Mouse (Mus musculus): Measurements from ENCODE around the gene Crybg2. TPM values are rescaled to one million over a fixed set of nuclear protein-coding genes. Genes with fewer than 3 reads are reported as not detected.

Gene Crybg2
- polyA plus RNA-seq, 1 experiment from 2014 or later, result 4.6 TPM

- H3K4me1 ChIP-seq (replicated peaks), result no peaks in the 10 kb centered on the region
- 43% methylated on average over 7 of the region's 7 CpGs for WGBS
- no peak overlapping the region for H3K4me3 ChIP-seq
- no peaks in the 10 kb centered on the region for H3K36me3 ChIP-seq
- ATAC-seq (ENCODE audit: low FRiP score, low read depth), result no peak
- H3K9ac ChIP-seq, result no peak overlapping the region
- no peaks in the 10 kb centered on the region for H3K9me3 ChIP-seq
- H3K27ac ChIP-seq (replicated peaks), result no peak overlapping the region
- H3K27me3 ChIP-seq, result peaks cover 6% of the 10 kb centered on the region; the same call in 1 of the 2 replicates
- H3K4me2 ChIP-seq, result peak overlapping the region; percentile 30
These were observed 26.8 kb downstream of the Crybg2 start for GRCm38 (mm10) chr4:134087412-134087811.

GRCm38 (mm10) chr4:134089029-134089428, 28.4 kb downstream of the Crybg2 start:
- no peaks in the 10 kb centered on the region for H3K9me3 ChIP-seq
- no peak overlapping the region for H3K4me3 ChIP-seq
- ATAC-seq (ENCODE audit: low FRiP score, low read depth), result no peak
- no peak overlapping the region for H3K9ac ChIP-seq
- WGBS, result 78% methylated on average over 9 of the region's 9 CpGs
- H3K36me3 ChIP-seq, result no peaks in the 10 kb centered on the region
- H3K4me1 ChIP-seq (replicated peaks), result no peaks in the 10 kb centered on the region
- no peaks in the 10 kb centered on the region for H3K27me3 ChIP-seq
- no peak overlapping the region for H3K27ac ChIP-seq (replicated peaks)
- H3K4me2 ChIP-seq, result no peak overlapping the region

- no peak for ATAC-seq (ENCODE audit: low FRiP score, low read depth)
- Histone ChIP-seq H3K9me3 (no peaks in the 10 kb centered on the region), H3K36me3 (no peaks in the 10 kb centered on the region), H3K4me3 (no peak overlapping the region), H3K27me3 (0 out of 2 replicates have a peak, but pooled peaks cover 2% of the 10 kb centered on the region), H3K9ac (no peak overlapping the region), H3K4me1 (replicated peaks) (no peaks in the 10 kb centered on the region), H3K4me2 (no peak overlapping the region), H3K27ac (replicated peaks) (no peak overlapping the region)
- 84% methylated on average over 16 of the region's 16 CpGs for WGBS
These were observed 30.1 kb downstream of the Crybg2 start for GRCm38 (mm10) chr4:134090521-134091224.

GRCm38 (mm10) chr4:134091225-134091529, 30.6 kb downstream of the Crybg2 start:
- WGBS, result 87% methylated on average over 6 of the region's 6 CpGs
- H3K4me2 ChIP-seq, result no peak overlapping the region
- ATAC-seq (ENCODE audit: low FRiP score, low read depth), result no peak
- 0 out of 2 replicates have a peak, but pooled peaks cover 2% of the 10 kb centered on the region for H3K27me3 ChIP-seq
- H3K9me3 ChIP-seq, result no peaks in the 10 kb centered on the region
- no peak overlapping the region for H3K4me3 ChIP-seq
- H3K27ac ChIP-seq (replicated peaks), result no peak overlapping the region
- H3K36me3 ChIP-seq, result no peaks in the 10 kb centered on the region
- no peak overlapping the region for H3K9ac ChIP-seq
- H3K4me1 ChIP-seq (replicated peaks), result no peaks in the 10 kb centered on the region

GRCm38 (mm10) chr4:134092382-134093288, 32.0 kb downstream of the Crybg2 start:
- ATAC-seq (ENCODE audit: low FRiP score, low read depth), result no peak
- H3K27ac ChIP-seq (replicated peaks), result no peak overlapping the region
- H3K36me3 ChIP-seq, result no peaks in the 10 kb centered on the region
- no peak overlapping the region for H3K4me2 ChIP-seq
- no peak overlapping the region for H3K9ac ChIP-seq
- no peak overlapping the region for H3K4me3 ChIP-seq
- H3K4me1 ChIP-seq (replicated peaks), result no peaks in the 10 kb centered on the region
- 0 out of 2 replicates have a peak, but pooled peaks cover 2% of the 10 kb centered on the region for H3K27me3 ChIP-seq
- H3K9me3 ChIP-seq, result no peaks in the 10 kb centered on the region
- WGBS, result 73% methylated on average over 6 of the region's 6 CpGs

- Histone ChIP-seq H3K36me3 (no peaks in the 10 kb centered on the region), H3K27ac (replicated peaks) (no peak overlapping the region), H3K4me2 (no peak overlapping the region), H3K4me3 (no peak overlapping the region), H3K4me1 (replicated peaks) (no peaks in the 10 kb centered on the region), H3K9me3 (no peaks in the 10 kb centered on the region), H3K9ac (no peak overlapping the region), H3K27me3 (0 out of 2 replicates have a peak, but pooled peaks cover 2% of the 10 kb centered on the region)
- WGBS, result 87% methylated on average over 7 of the region's 7 CpGs
- no peak for ATAC-seq (ENCODE audit: low FRiP score, low read depth)
These were observed 33.5 kb downstream of the Crybg2 start for GRCm38 (mm10) chr4:134094004-134094564.

- Histone ChIP-seq H3K27me3 (0 out of 2 replicates have a peak, but pooled peaks cover 2% of the 10 kb centered on the region), H3K4me1 (replicated peaks) (no peaks in the 10 kb centered on the region), H3K27ac (replicated peaks) (no peak within 1 kb of the TSS), H3K4me3 (no peak within 1 kb of the TSS), H3K9me3 (no peaks in the 10 kb centered on the region), H3K9ac (no peak within 1 kb of the TSS), H3K4me2 (no peak within 1 kb of the TSS), H3K36me3 (no peaks in the 10 kb centered on the region)
- no peak for ATAC-seq (ENCODE audit: low FRiP score, low read depth)
- 71% methylated on average over 3 of the region's 3 CpGs for WGBS
These were observed 34.4 kb downstream of the Crybg2 start, which contains the start of gene Cd52 for GRCm38 (mm10) chr4:134094923-134095547. Gene Cd52, minus strand, starts transcription at chr4:134095082.

GRCm38 (mm10) chr4:134096120-134096519, 35.5 kb downstream of the Crybg2 start:
- no peak overlapping the region for H3K4me3 ChIP-seq
- WGBS, result 86% methylated on average over 3 of the region's 3 CpGs

GRCm38 (mm10) chr4:134097015-134097608, 36.5 kb downstream of the Crybg2 start:
- ATAC-seq (ENCODE audit: low FRiP score, low read depth), result no peak
- no peaks in the 10 kb centered on the region for H3K4me1 ChIP-seq (replicated peaks)
- H3K27me3 ChIP-seq, result 0 out of 2 replicates have a peak, but pooled peaks cover 2% of the 10 kb centered on the region
- no peak overlapping the region for H3K4me3 ChIP-seq
- H3K27ac ChIP-seq (replicated peaks), result no peak overlapping the region
- 80% methylated on average over 5 of the region's 5 CpGs for WGBS
- no peak overlapping the region for H3K9ac ChIP-seq
- H3K9me3 ChIP-seq, result no peaks in the 10 kb centered on the region
- no peak overlapping the region for H3K4me2 ChIP-seq
- no peaks in the 10 kb centered on the region for H3K36me3 ChIP-seq

More at GRCm38 (mm10) chr4:134096120-134096519, 35.5 kb downstream of the Crybg2 start:
- H3K27ac ChIP-seq (replicated peaks), result no peak overlapping the region
- H3K36me3 ChIP-seq, result no peaks in the 10 kb centered on the region
- no peak overlapping the region for H3K9ac ChIP-seq
- H3K4me2 ChIP-seq, result no peak overlapping the region
- H3K9me3 ChIP-seq, result no peaks in the 10 kb centered on the region
- no peaks in the 10 kb centered on the region for H3K4me1 ChIP-seq (replicated peaks)
- 0 out of 2 replicates have a peak, but pooled peaks cover 2% of the 10 kb centered on the region for H3K27me3 ChIP-seq
- ATAC-seq (ENCODE audit: low FRiP score, low read depth), result no peak

- Histone ChIP-seq H3K27me3 (0 out of 2 replicates have a peak, but pooled peaks cover 2% of the 10 kb centered on the region), H3K9ac (no peak overlapping the region), H3K4me3 (no peak overlapping the region), H3K27ac (replicated peaks) (no peak overlapping the region), H3K4me2 (no peak overlapping the region), H3K4me1 (replicated peaks) (peaks cover 7% of the 10 kb centered on the region; the same call in 1 of the 2 replicates), H3K36me3 (no peaks in the 10 kb centered on the region), H3K9me3 (no peaks in the 10 kb centered on the region)
- ATAC-seq (ENCODE audit: low FRiP score, low read depth), result no peak
- WGBS, result 80% methylated on average over 8 of the region's 8 CpGs
These were observed 38.0 kb downstream of the Crybg2 start for GRCm38 (mm10) chr4:134098628-134099027.

- H3K4me2 ChIP-seq, result no peak overlapping the region
- no peaks in the 10 kb centered on the region for H3K36me3 ChIP-seq
- ATAC-seq (ENCODE audit: low FRiP score, low read depth), result no peak
- H3K27ac ChIP-seq (replicated peaks), result no peak overlapping the region
- H3K4me3 ChIP-seq, result no peak overlapping the region
- H3K4me1 ChIP-seq (replicated peaks), result peaks cover 7% of the 10 kb centered on the region; the same call in 1 of the 2 replicates
- WGBS, result 85% methylated on average over 4 of the region's 4 CpGs
- no peaks in the 10 kb centered on the region for H3K27me3 ChIP-seq
- H3K9me3 ChIP-seq, result no peaks in the 10 kb centered on the region
- no peak overlapping the region for H3K9ac ChIP-seq
These were observed 39.6 kb downstream of the Crybg2 start for GRCm38 (mm10) chr4:134100245-134100644.
